Mouse (Mus musculus) fat pad, adult 2 months (tissue): ENCODE data around the gene Jagn1.

Experiments used
- DNase-seq: peaks from one replicate; pipeline ENCODE4 v3.0.0-alpha.2; 2011; ENCODE audit warnings: low read depth, low spot score; ENCODE audit errors: extremely low read depth

The Jagn1 gene

GRCm38 (mm10) chr6:113472061-113472460 is 29.7 kb downstream of the Jagn1 start:
- no peak for DNase-seq

GRCm38 (mm10) chr6:113473246-113473645 is 30.9 kb downstream of the Jagn1 start:
- no peak for DNase-seq

- no peak for DNase-seq
Measured at GRCm38 (mm10) chr6:113473715-113474114, 31.3 kb downstream of the Jagn1 start.

- DNase-seq: no peak
Measured at GRCm38 (mm10) chr6:113477353-113477752, 35.0 kb downstream of the Jagn1 start.

- DNase-seq: no peak
Measured at GRCm38 (mm10) chr6:113478906-113479305, 36.5 kb downstream of the Jagn1 start.

GRCm38 (mm10) chr6:113480555-113481373 is 38.4 kb downstream of the Jagn1 start:
- peak; percentile 99 for DNase-seq

- DNase-seq: no peak
Measured at GRCm38 (mm10) chr6:113482477-113483099, 40.2 kb downstream of the Jagn1 start.

GRCm38 (mm10) chr6:113483100-113483615 is 40.8 kb downstream of the Jagn1 start, which contains the start of gene Creld1:
TSS of gene Creld1 (plus strand) at chr6:113483297.
- peak; percentile 85 for DNase-seq

- DNase-seq: no peak
Measured at GRCm38 (mm10) chr6:113483729-113484128, 41.4 kb downstream of the Jagn1 start.

- peak; percentile 80 for DNase-seq
Measured at GRCm38 (mm10) chr6:113487125-113487576, 44.8 kb downstream of the Jagn1 start.

- no peak for DNase-seq
Measured at GRCm38 (mm10) chr6:113489410-113489809, 47.0 kb downstream of the Jagn1 start.

- DNase-seq: no peak
Measured at GRCm38 (mm10) chr6:113492101-113492864, 49.9 kb downstream of the Jagn1 start.

- no peak for DNase-seq
Measured at GRCm38 (mm10) chr6:113494258-113494788, 52.0 kb downstream of the Jagn1 start.

GRCm38 (mm10) chr6:113495071-113495675 is 52.8 kb downstream of the Jagn1 start:
- DNase-seq: no peak
